Mouse (Mus musculus) mouse embryonic stem cell (cell line): ENCODE data around the gene Akap5.

Experiments
- in situ Hi-C, 2 experiments: fragments of 300-500 bp; cut with MboI; formaldehyde crosslinking; loops; 1 replicate in 1 of 2; 3 replicates in 1 of 2; pipeline ENCODE4 v1.14.3; 2019 to 2020; ENCODE audit warnings: low sequenced_read_pairs in 2 of 2, low pct_unique_long_range_greater_than_20kb in 1 of 2, mixed read lengths in 1 of 2; ENCODE audit not compliant: unreplicated experiment in 1 of 2

The Akap5 gene

GRCm38 (mm10) chr12:76361405-76362302, 37.0 kb downstream of the Akap5 start:
- in situ Hi-C loops: no loop called here

DNA sequence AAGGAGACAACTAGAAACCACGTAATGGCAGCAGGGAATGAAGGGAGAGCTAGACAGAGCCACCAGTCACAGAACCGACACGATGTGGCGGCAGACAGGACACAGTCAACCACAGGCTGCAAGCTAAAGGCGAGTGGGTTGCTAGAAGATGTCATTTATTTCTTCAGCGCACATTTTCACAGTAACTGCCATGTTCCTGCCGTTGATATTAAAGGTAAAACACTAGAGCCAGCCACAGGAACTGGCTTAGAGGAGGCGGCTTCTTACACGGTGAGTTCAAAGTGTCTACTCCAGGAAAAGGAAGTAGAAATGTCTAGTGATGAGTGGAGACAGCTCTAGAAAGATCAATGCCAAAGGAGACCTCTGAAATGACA, 37.6 kb downstream of the Akap5 start:
- in situ Hi-C loops: no loop called here

GRCm38 (mm10) chr12:76366276-76366675, 41.6 kb downstream of the Akap5 start:
- in situ Hi-C loops: no loop called here

DNA sequence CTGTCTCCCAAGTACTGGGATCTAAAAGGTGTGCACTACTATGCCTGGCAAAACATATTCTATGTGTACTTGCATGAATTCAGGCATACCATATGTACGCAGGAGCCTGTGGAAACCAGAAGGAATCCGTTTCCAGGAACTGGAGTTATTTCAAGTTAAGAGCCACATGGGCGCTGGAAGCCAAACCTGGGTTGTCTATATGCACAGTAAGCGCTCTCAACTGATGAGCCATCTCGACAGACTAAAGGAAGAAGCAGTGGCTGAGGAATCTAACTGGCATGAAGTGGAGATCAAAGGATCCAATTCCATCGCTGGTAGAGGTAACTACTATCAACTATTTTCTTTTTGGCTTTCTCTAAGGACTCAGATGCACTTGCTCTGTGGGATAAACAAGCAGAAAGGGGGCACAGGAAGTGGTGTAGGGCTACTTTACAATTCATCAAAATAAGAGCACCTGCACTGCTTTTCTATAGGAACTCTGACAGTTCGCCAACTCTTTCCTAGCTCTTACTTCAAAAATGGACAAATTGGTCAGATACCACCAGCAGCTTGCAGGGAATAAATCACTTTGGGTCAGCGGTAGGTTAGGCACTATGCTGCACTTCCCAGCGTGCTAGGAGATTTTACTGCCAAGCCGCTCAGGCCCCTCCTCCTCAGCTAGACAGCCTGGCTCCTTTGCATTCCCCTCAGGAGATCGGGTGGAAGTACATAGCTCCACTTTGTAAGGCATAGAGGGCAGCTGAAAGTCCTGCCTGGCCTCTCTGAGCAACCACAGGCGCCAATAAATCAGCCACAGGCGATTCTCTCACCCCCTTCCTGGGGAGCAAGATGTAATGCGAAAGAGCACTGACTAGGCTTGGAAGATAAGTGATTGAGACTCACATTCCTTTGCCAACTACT, 42.7 kb downstream of the Akap5 start:
- in situ Hi-C loops: no loop called here

DNA sequence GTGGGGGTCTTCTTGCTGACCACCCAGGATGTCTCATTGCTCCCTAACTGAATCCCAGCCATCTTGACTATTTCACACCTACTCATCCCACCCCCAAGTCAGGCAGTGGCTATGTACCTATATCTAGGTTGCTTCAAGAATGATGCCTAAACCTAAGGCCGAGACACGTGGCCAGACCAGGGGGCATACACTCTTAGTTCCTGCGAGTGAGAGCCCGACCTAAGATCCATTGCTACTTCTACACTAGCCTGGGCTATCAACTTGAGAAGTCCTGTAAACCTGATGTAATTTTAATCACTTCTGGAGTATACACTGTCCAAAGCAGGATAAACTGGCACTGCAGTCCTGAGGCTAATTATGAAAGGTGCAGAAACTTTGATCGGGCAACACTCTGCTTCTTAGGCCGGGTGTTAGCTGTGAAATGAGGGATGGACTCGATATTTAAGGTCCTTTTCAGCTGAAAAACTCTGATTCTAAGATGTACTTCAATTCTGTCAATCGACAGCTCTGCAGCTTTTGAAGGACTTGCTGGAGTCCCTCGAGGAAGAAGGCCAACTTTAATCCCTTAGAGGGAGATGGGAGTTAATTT, 43.6 kb downstream of the Akap5 start:
- in situ Hi-C loops: no loop called here

GRCm38 (mm10) chr12:76368790-76369205, 44.1 kb downstream of the Akap5 start:
- in situ Hi-C loops: no loop called here

- in situ Hi-C loops: no loop called here
Observed at GRCm38 (mm10) chr12:76369206-76369977, 44.7 kb downstream of the Akap5 start, which contains the start of gene Zbtb25. Gene Zbtb25, minus strand, starts transcription at chr12:76369602.

- in situ Hi-C loops: no loop called here
Observed at GRCm38 (mm10) chr12:76369978-76370830, 45.5 kb downstream of the Akap5 start, which contains the start of gene Zbtb1. Gene Zbtb1, plus strand, starts transcription at chr12:76370266.

- in situ Hi-C loops: no loop called here
Observed at GRCm38 (mm10) chr12:76370831-76371571, 46.3 kb downstream of the Akap5 start.

GRCm38 (mm10) chr12:76372046-76372445, 47.4 kb downstream of the Akap5 start:
- in situ Hi-C loops: no loop called here

GRCm38 (mm10) chr12:76372881-76373818, 48.5 kb downstream of the Akap5 start:
- in situ Hi-C loops: no loop called here

DNA sequence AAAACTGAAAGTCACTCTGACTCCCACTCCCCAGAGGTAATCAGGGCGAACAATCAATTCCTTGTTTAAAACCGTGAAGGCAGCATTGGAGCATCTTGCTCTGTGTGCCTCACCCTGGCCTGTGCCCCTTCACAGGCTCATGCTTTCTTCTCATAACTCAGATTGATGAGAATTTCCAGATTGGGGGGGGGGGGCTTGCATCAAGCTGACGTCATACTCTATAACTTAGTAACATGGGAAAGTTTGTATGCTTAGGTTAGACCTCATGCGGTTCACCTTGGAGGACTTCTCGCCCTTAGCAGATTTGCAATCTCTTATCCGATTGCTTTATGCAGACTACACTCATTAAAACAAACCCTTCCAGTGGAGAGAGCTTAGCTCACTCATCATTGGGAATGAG, 49.3 kb downstream of the Akap5 start:
- in situ Hi-C loops: no loop called here

GRCm38 (mm10) chr12:76374911-76375310, 50.2 kb downstream of the Akap5 start:
- in situ Hi-C loops: no loop called here

DNA sequence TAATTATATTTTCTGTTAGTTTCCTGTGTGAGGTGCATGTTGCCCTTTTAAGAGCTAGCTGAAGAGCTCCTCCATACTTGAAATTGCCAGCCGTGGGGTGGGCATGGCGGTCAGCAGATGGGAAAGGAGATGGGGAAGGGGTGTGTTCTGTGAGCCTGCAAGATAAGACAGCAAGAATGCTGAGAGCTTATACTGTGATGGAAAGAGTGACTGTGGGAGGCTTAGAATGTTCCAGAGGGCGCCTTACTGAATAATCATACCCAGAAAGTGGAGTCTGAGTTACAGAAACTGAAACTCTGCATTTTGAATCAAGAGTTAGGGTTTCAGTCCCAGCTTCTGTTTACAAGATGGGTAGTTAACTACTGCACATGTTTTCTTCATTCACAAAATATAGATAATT, 50.8 kb downstream of the Akap5 start:
- in situ Hi-C loops: no loop called here

- in situ Hi-C loops: no loop called here
Observed at GRCm38 (mm10) chr12:76376649-76377048, 52.0 kb downstream of the Akap5 start.

DNA sequence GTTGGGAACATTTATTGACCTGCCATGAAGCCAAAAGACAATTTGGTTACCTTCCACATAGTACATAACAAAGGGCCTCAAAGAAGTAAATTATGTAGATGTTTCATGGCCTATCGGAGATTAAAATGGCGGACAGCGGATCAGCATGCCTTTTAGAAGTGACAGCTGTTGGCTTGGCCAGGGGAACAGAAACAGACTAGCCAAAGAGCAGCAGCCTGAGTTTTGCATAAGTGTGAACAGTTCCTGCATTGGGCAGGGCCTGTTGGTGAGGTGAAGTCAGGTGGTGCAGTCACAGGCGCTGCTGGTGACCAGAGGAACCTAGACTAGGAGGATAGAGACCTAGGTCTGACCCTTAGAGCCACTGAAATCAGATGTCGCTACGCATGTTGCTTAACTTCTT, 52.4 kb downstream of the Akap5 start:
- in situ Hi-C loops: no loop called here
